Mouse (Mus musculus) gastrocnemius, adult 2 months (tissue): ENCODE results near the gene Eml2. TPM values are rescaled to one million over a fixed set of nuclear protein-coding genes. Genes with fewer than 3 reads are reported as not detected.
"Not testable (repeated sequence)": the region's sequence is repeated elsewhere in the genome, so short reads cannot be mapped to it uniquely, and the experiment has no call there.

ENCODE experiments used
- DNase-seq: peaks from one replicate; pipeline ENCODE4 v3.0.0; 2022
- H3K27ac ChIP-seq: fragments of 200-600 bp; 2 replicates; pipeline ENCODE4 v1.8.1; 2022; ENCODE audit warnings: mild to moderate bottlenecking
- H3K4me3 ChIP-seq: fragments of 200-600 bp; 2 replicates; pipeline ENCODE4 v1.8.1; 2022; ENCODE audit warnings: mild to moderate bottlenecking, moderate library complexity
- CTCF ChIP-seq: fragments of 200-600 bp; IDR thresholded peaks from 2 replicates; pipeline ENCODE4 v1.8.1; 2022; ENCODE audit warnings: antibody characterized with exemption, mild to moderate bottlenecking, moderate library complexity
- intact Hi-C: fragments of 180-260 bp; cut with DNase I; formaldehyde crosslinking; loops from one replicate; pipeline ENCODE4 v1.15.1; 2025
- total RNA-seq, 2 experiments: library from RNA; stranded (reverse); gene quantifications; 2 replicates each; pipeline ENCODE4 v1.2.3; 2021

The Eml2 gene
- total RNA-seq, 2 experiments from 2014 or later, result 9.5 to 10.5 TPM

GRCm38 (mm10) chr7:19148875-19149541, 27.2 kb upstream of the Eml2 start, which contains the start of gene Qpctl:
Gene Qpctl (minus strand): TSS chr7:19149291.
- peak; percentile 98 for DNase-seq
- Histone ChIP-seq H3K27ac (peak within 1 kb of the TSS; percentile 94), H3K4me3 (peak within 1 kb of the TSS; percentile 74)
- intact Hi-C loops, result loop anchor here (2.0 kb wide), 1 partner anchor 16 kb away; no protein-coding TSS in a partner anchor
- TF ChIP-seq CTCF, result no peak

- intact Hi-C loops, result loop anchor here (2.0 kb wide), 1 partner anchor 17 kb away; no protein-coding TSS in a partner anchor
- peak within 1 kb of the TSS; percentile 74 for H3K4me3 ChIP-seq
Measured at GRCm38 (mm10) chr7:19149626-19150025, 26.6 kb upstream of the Eml2 start, which contains the start of gene Snrpd2. Gene Snrpd2 (plus strand): TSS chr7:19149722.

GRCm38 (mm10) chr7:19151121-19151520, 25.1 kb upstream of the Eml2 start:
- DNase-seq, H3K4me3 ChIP-seq, intact Hi-C loops, H3K27ac ChIP-seq: not testable (repeated sequence)

More at GRCm38 (mm10) chr7:19149626-19150025, 26.6 kb upstream of the Eml2 start, which contains the start of gene Snrpd2:
- H3K27ac ChIP-seq, result peak within 1 kb of the TSS; percentile 94
- peak; percentile 98 for DNase-seq
- no peak for TF ChIP-seq CTCF

GRCm38 (mm10) chr7:19154796-19155195, 21.4 kb upstream of the Eml2 start:
- intact Hi-C loops, result no loop called here
- Histone ChIP-seq H3K4me3 (no peak overlapping the region), H3K27ac (no peak overlapping the region)
- no peak for TF ChIP-seq CTCF
- DNase-seq, result no peak

GRCm38 (mm10) chr7:19155825-19156475, 20.3 kb upstream of the Eml2 start:
- peak; percentile 46; the same call in 1 of the 2 replicates for TF ChIP-seq CTCF
- Histone ChIP-seq H3K27ac (no peak overlapping the region), H3K4me3 (no peak overlapping the region)
- DNase-seq, result no peak
- intact Hi-C loops, result no loop called here

- peak overlapping the region; percentile 25; the same call in 1 of the 2 replicates for H3K27ac ChIP-seq
Measured at GRCm38 (mm10) chr7:19157160-19157800, 18.9 kb upstream of the Eml2 start.

GRCm38 (mm10) chr7:19158601-19159000, 17.6 kb upstream of the Eml2 start:
- H3K4me3 ChIP-seq, result no peak overlapping the region
- TF ChIP-seq CTCF, result no peak
- intact Hi-C loops, result no loop called here
- H3K27ac ChIP-seq, result no peak overlapping the region
- DNase-seq, result no peak

More at GRCm38 (mm10) chr7:19157160-19157800, 18.9 kb upstream of the Eml2 start:
- peak overlapping the region; percentile 31; the same call in 1 of the 2 replicates for H3K4me3 ChIP-seq
- DNase-seq, result peak; percentile 95
- intact Hi-C loops, result loop anchor here (1.0 kb wide), 2 partner anchors 16 to 52 kb away; no protein-coding TSS in a partner anchor
- peak; percentile 100; the same call in 1 of the 2 replicates for TF ChIP-seq CTCF

GRCm38 (mm10) chr7:19159411-19159810, 16.8 kb upstream of the Eml2 start:
- Histone ChIP-seq H3K27ac (no peak overlapping the region), H3K4me3 (no peak overlapping the region)
- no peak for TF ChIP-seq CTCF
- DNase-seq, result no peak
- intact Hi-C loops, result no loop called here

GRCm38 (mm10) chr7:19160115-19160514, 16.1 kb upstream of the Eml2 start:
- no peak for DNase-seq
- no peak for TF ChIP-seq CTCF
- no peak overlapping the region for H3K27ac ChIP-seq
- peak overlapping the region; percentile 62 for H3K4me3 ChIP-seq
- intact Hi-C loops, result no loop called here

- Histone ChIP-seq H3K27ac (no peak overlapping the region), H3K4me3 (no peak overlapping the region)
- TF ChIP-seq CTCF, result no peak
- intact Hi-C loops, result no loop called here
- no peak for DNase-seq
Measured at GRCm38 (mm10) chr7:19162928-19163327, 13.3 kb upstream of the Eml2 start.

GRCm38 (mm10) chr7:19163752-19164151, 12.5 kb upstream of the Eml2 start:
- intact Hi-C loops, result no loop called here
- no peak for TF ChIP-seq CTCF
- DNase-seq, result no peak
- no peak overlapping the region for H3K27ac ChIP-seq
- H3K4me3 ChIP-seq, result no peak overlapping the region

- no peak for DNase-seq
- Histone ChIP-seq H3K4me3 (no peak overlapping the region), H3K27ac (no peak overlapping the region)
- intact Hi-C loops, result no loop called here
- no peak for TF ChIP-seq CTCF
Measured at GRCm38 (mm10) chr7:19164189-19164588, 12.0 kb upstream of the Eml2 start.

- H3K27ac ChIP-seq, result no peak overlapping the region
- TF ChIP-seq CTCF, result no peak
- intact Hi-C loops, result no loop called here
- no peak overlapping the region for H3K4me3 ChIP-seq
- DNase-seq, result no peak
Measured at GRCm38 (mm10) chr7:19164978-19165377, 11.2 kb upstream of the Eml2 start.
